Mouse (Mus musculus): Measurements from ENCODE around the gene Dpyd. TPM values are rescaled to one million over a fixed set of nuclear protein-coding genes. Genes with fewer than 3 reads are reported as not detected.

Dpyd gene
- polyA plus RNA-seq, 1 experiment, result 1.0 TPM

GRCm38 (mm10) chr3:119419087-119419709, 857.3 kb downstream of the Dpyd start:
- Histone ChIP-seq H3K4me3 (ENCODE audit: control insufficient read depth, low read depth, low read length) (no peak overlapping the region), H3K36me3 (ENCODE audit: control insufficient read depth, insufficient read depth, low read length) (no peaks in the 10 kb centered on the region), H3K27me3 (ENCODE audit: control insufficient read depth, insufficient read depth, low read length) (no peaks in the 10 kb centered on the region), H3K4me1 (ENCODE audit: control insufficient read depth, insufficient read depth, low read length) (no peaks in the 10 kb centered on the region), H3K27ac (ENCODE audit: control insufficient read depth, insufficient read depth, low read depth, low read length) (no peak overlapping the region)
- TF ChIP-seq POLR2A (IDR thresholded peaks at IDR 0.05; ENCODE audit: control insufficient read depth, low read depth, low read length), result no peak
- no peak for TF ChIP-seq CTCF (IDR thresholded peaks at IDR 0.05; ENCODE audit: control insufficient read depth, insufficient read depth, insufficient replicate concordance, low read depth, low read length)

GRCm38 (mm10) chr3:119419745-119420144, 857.8 kb downstream of the Dpyd start:
- H3K27ac ChIP-seq (ENCODE audit: control insufficient read depth, insufficient read depth, low read depth, low read length), result no peak overlapping the region
- no peaks in the 10 kb centered on the region for H3K36me3 ChIP-seq (ENCODE audit: control insufficient read depth, insufficient read depth, low read length)
- H3K4me1 ChIP-seq (ENCODE audit: control insufficient read depth, insufficient read depth, low read length), result no peaks in the 10 kb centered on the region
- no peaks in the 10 kb centered on the region for H3K27me3 ChIP-seq (ENCODE audit: control insufficient read depth, insufficient read depth, low read length)
- H3K4me3 ChIP-seq (ENCODE audit: control insufficient read depth, low read depth, low read length), result no peak overlapping the region
- TF ChIP-seq CTCF (IDR thresholded peaks at IDR 0.05; ENCODE audit: control insufficient read depth, insufficient read depth, insufficient replicate concordance, low read depth, low read length), result no peak
- no peak for TF ChIP-seq POLR2A (IDR thresholded peaks at IDR 0.05; ENCODE audit: control insufficient read depth, low read depth, low read length)

- Histone ChIP-seq H3K27ac (ENCODE audit: control insufficient read depth, insufficient read depth, low read depth, low read length) (no peak overlapping the region), H3K4me1 (ENCODE audit: control insufficient read depth, insufficient read depth, low read length) (no peaks in the 10 kb centered on the region)
These were observed 869.4 kb downstream of the Dpyd start for GRCm38 (mm10) chr3:119431339-119431738.

GRCm38 (mm10) chr3:119431757-119432156, 869.8 kb downstream of the Dpyd start:
- TF ChIP-seq CTCF (IDR thresholded peaks at IDR 0.05; ENCODE audit: control insufficient read depth, insufficient read depth, insufficient replicate concordance, low read depth, low read length) (no peak), POLR2A (IDR thresholded peaks at IDR 0.05; ENCODE audit: control insufficient read depth, low read depth, low read length) (no peak)
- Histone ChIP-seq H3K27me3 (ENCODE audit: control insufficient read depth, insufficient read depth, low read length) (no peaks in the 10 kb centered on the region), H3K27ac (ENCODE audit: control insufficient read depth, insufficient read depth, low read depth, low read length) (no peak overlapping the region), H3K36me3 (ENCODE audit: control insufficient read depth, insufficient read depth, low read length) (no peaks in the 10 kb centered on the region), H3K4me3 (ENCODE audit: control insufficient read depth, low read depth, low read length) (no peak overlapping the region), H3K4me1 (ENCODE audit: control insufficient read depth, insufficient read depth, low read length) (no peaks in the 10 kb centered on the region)

More at GRCm38 (mm10) chr3:119431339-119431738, 869.4 kb downstream of the Dpyd start:
- TF ChIP-seq CTCF (IDR thresholded peaks at IDR 0.05; ENCODE audit: control insufficient read depth, insufficient read depth, insufficient replicate concordance, low read depth, low read length) (no peak), POLR2A (IDR thresholded peaks at IDR 0.05; ENCODE audit: control insufficient read depth, low read depth, low read length) (no peak)
- Histone ChIP-seq H3K4me3 (ENCODE audit: control insufficient read depth, low read depth, low read length) (peak overlapping the region; percentile 14), H3K36me3 (ENCODE audit: control insufficient read depth, insufficient read depth, low read length) (no peaks in the 10 kb centered on the region), H3K27me3 (ENCODE audit: control insufficient read depth, insufficient read depth, low read length) (no peaks in the 10 kb centered on the region)

GRCm38 (mm10) chr3:119447559-119447958, 885.6 kb downstream of the Dpyd start:
- H3K27me3 ChIP-seq (ENCODE audit: control insufficient read depth, insufficient read depth, low read length), result no peaks in the 10 kb centered on the region
- no peak for TF ChIP-seq CTCF (IDR thresholded peaks at IDR 0.05; ENCODE audit: control insufficient read depth, insufficient read depth, insufficient replicate concordance, low read depth, low read length)
- no peak for TF ChIP-seq POLR2A (IDR thresholded peaks at IDR 0.05; ENCODE audit: control insufficient read depth, low read depth, low read length)
- no peaks in the 10 kb centered on the region for H3K36me3 ChIP-seq (ENCODE audit: control insufficient read depth, insufficient read depth, low read length)
- H3K4me3 ChIP-seq (ENCODE audit: control insufficient read depth, low read depth, low read length), result no peak overlapping the region
- no peak overlapping the region for H3K27ac ChIP-seq (ENCODE audit: control insufficient read depth, insufficient read depth, low read depth, low read length)
- no peaks in the 10 kb centered on the region for H3K4me1 ChIP-seq (ENCODE audit: control insufficient read depth, insufficient read depth, low read length)

- TF ChIP-seq CTCF (IDR thresholded peaks at IDR 0.05; ENCODE audit: control insufficient read depth, insufficient read depth, insufficient replicate concordance, low read depth, low read length) (no peak), POLR2A (IDR thresholded peaks at IDR 0.05; ENCODE audit: control insufficient read depth, low read depth, low read length) (no peak)
- Histone ChIP-seq H3K27ac (ENCODE audit: control insufficient read depth, insufficient read depth, low read depth, low read length) (no peak overlapping the region), H3K36me3 (ENCODE audit: control insufficient read depth, insufficient read depth, low read length) (no peaks in the 10 kb centered on the region), H3K4me1 (ENCODE audit: control insufficient read depth, insufficient read depth, low read length) (no peaks in the 10 kb centered on the region), H3K4me3 (ENCODE audit: control insufficient read depth, low read depth, low read length) (no peak overlapping the region), H3K27me3 (ENCODE audit: control insufficient read depth, insufficient read depth, low read length) (no peaks in the 10 kb centered on the region)
These were observed 902.1 kb downstream of the Dpyd start for GRCm38 (mm10) chr3:119464073-119464472.

GRCm38 (mm10) chr3:119464479-119464878, 902.5 kb downstream of the Dpyd start:
- no peak for TF ChIP-seq POLR2A (IDR thresholded peaks at IDR 0.05; ENCODE audit: control insufficient read depth, low read depth, low read length)
- TF ChIP-seq CTCF (IDR thresholded peaks at IDR 0.05; ENCODE audit: control insufficient read depth, insufficient read depth, insufficient replicate concordance, low read depth, low read length), result no peak
- no peaks in the 10 kb centered on the region for H3K27me3 ChIP-seq (ENCODE audit: control insufficient read depth, insufficient read depth, low read length)

More at GRCm38 (mm10) chr3:119464479-119464878, 902.5 kb downstream of the Dpyd start:
- H3K27ac ChIP-seq (ENCODE audit: control insufficient read depth, insufficient read depth, low read depth, low read length), result no peak overlapping the region
- no peak overlapping the region for H3K4me3 ChIP-seq (ENCODE audit: control insufficient read depth, low read depth, low read length)
- H3K4me1 ChIP-seq (ENCODE audit: control insufficient read depth, insufficient read depth, low read length), result no peaks in the 10 kb centered on the region
- no peaks in the 10 kb centered on the region for H3K36me3 ChIP-seq (ENCODE audit: control insufficient read depth, insufficient read depth, low read length)

Data from testis, adult 2 months (tissue).